Mouse (Mus musculus) heart, postnatal 14 days (tissue): ENCODE results near the gene Os9. TPM values are rescaled to one million over a fixed set of nuclear protein-coding genes. Genes with fewer than 3 reads are reported as not detected.
"Not testable (repeated sequence)": the region's sequence is repeated elsewhere in the genome, so short reads cannot be mapped to it uniquely, and the experiment has no call there.

Experiments
- DNase-seq, 2 experiments: peaks; one replicate each; pipeline ENCODE4 v3.0.0; 2021 to 2022
- intact Hi-C: fragments of 180-260 bp; cut with DNase I; formaldehyde crosslinking; loops from one replicate; pipeline ENCODE4 v1.15.1; 2025
- long read RNA-seq, 2 experiments: library from polyadenylated mRNA; stranded (forward); transcript quantifications; one replicate each; pipeline ENCODE4 v2.0.0; 2021
- total RNA-seq, 2 experiments: library from RNA; stranded (reverse); gene quantifications; 2 replicates each; pipeline ENCODE4 v1.2.3; 2021

Gene Os9
- total RNA-seq = 10 to 100 TPM; 29.3 to 34.8 TPM
- long read RNA-seq, experiment 1, transcript Os9-202 (15 exons, 2,627 nt) = minor isoform, 23 of 67 reads
- long read RNA-seq, experiment 1, transcript Os9-201 (14 exons, 2,458 nt) = major isoform, 26 of 67 reads
- long read RNA-seq, experiment 1, partial matches to known transcripts = 5 of 67 reads
- long read RNA-seq, experiment 1, other reads (novel, unspliced or antisense) = 13 of 67 reads
- long read RNA-seq, experiment 2, transcript Os9-201 (14 exons, 2,458 nt) = major isoform, 35 of 74 reads
- long read RNA-seq, experiment 2, transcript Os9-202 (15 exons, 2,627 nt) = minor isoform, 27 of 74 reads
- long read RNA-seq, experiment 2, partial matches to known transcripts = 5 of 74 reads
- long read RNA-seq, experiment 2, other reads (novel, unspliced or antisense) = 7 of 74 reads

GRCm38 (mm10) chr10:127121066-127121477 lies at the start of gene Os9:
Gene Os9 (minus strand): TSS chr10:127121131.
- intact Hi-C loops = loop anchor here (5.0 kb wide), 1 partner anchor 191 kb away; the partner anchor contains the start of gene Mars
- DNase-seq = peak; percentile 93 to 96

GRCm38 (mm10) chr10:127170002-127170401 lies 49.1 kb upstream of the Os9 start:
- DNase-seq = peak in 1 of 2 experiments; percentile 37
- intact Hi-C loops = no loop called here

GRCm38 (mm10) chr10:127167614-127168192 lies 46.8 kb upstream of the Os9 start:
- no peak for DNase-seq
- intact Hi-C loops = loop anchor here (5.0 kb wide), 1 partner anchor 40 kb away; no protein-coding TSS in a partner anchor

GRCm38 (mm10) chr10:127166771-127167613 lies 46.1 kb upstream of the Os9 start:
- intact Hi-C loops = loop anchor here (5.0 kb wide), 1 partner anchor 40 kb away; no protein-coding TSS in a partner anchor

GRCm38 (mm10) chr10:127166404-127166715 lies 45.4 kb upstream of the Os9 start:
- intact Hi-C loops = loop anchor here (5.0 kb wide), 1 partner anchor 39 kb away; no protein-coding TSS in a partner anchor
- DNase-seq = no peak

More at GRCm38 (mm10) chr10:127166771-127167613, 46.1 kb upstream of the Os9 start:
- no peak for DNase-seq

GRCm38 (mm10) chr10:127165654-127166403 lies 44.9 kb upstream of the Os9 start:
- peak; percentile 40 to 42 for DNase-seq
- intact Hi-C loops = loop anchor here (2.0 to 5.0 kb wide), 2 partner anchors 39 to 63 kb away; no protein-coding TSS in a partner anchor

GRCm38 (mm10) chr10:127165354-127165653 lies 44.4 kb upstream of the Os9 start:
- DNase-seq = no peak
- intact Hi-C loops = loop anchor here (2.0 to 5.0 kb wide), 2 partner anchors 38 to 63 kb away; no protein-coding TSS in a partner anchor

GRCm38 (mm10) chr10:127164631-127165353 lies 43.9 kb upstream of the Os9 start, which contains the start of gene B4galnt1:
Gene B4galnt1 (plus strand): TSS chr10:127165225.
- intact Hi-C loops = loop anchor here (2.0 to 5.0 kb wide), 2 partner anchors 37 to 64 kb away; no protein-coding TSS in a partner anchor
- DNase-seq = peak; percentile 83 to 84

- DNase-seq = no peak
- intact Hi-C loops = loop anchor here (2.0 kb wide), 1 partner anchor 65 kb away; no protein-coding TSS in a partner anchor
Measured at GRCm38 (mm10) chr10:127164190-127164589, 43.3 kb upstream of the Os9 start.

- intact Hi-C loops, DNase-seq: not testable (repeated sequence)
Measured at GRCm38 (mm10) chr10:127162771-127163261, 41.9 kb upstream of the Os9 start.

- no peak for DNase-seq
- intact Hi-C loops = no loop called here
Measured at GRCm38 (mm10) chr10:127160728-127161127, 39.8 kb upstream of the Os9 start.

- intact Hi-C loops = no loop called here
- DNase-seq = no peak
Measured at GRCm38 (mm10) chr10:127160081-127160480, 39.1 kb upstream of the Os9 start.

- intact Hi-C loops = no loop called here
- DNase-seq = no peak
Measured at GRCm38 (mm10) chr10:127158471-127158870, 37.5 kb upstream of the Os9 start.

- intact Hi-C loops = no loop called here
- DNase-seq = no peak
Measured at GRCm38 (mm10) chr10:127156511-127156910, 35.6 kb upstream of the Os9 start.

- no peak for DNase-seq
- intact Hi-C loops = no loop called here
Measured at GRCm38 (mm10) chr10:127156089-127156488, 35.2 kb upstream of the Os9 start.

GRCm38 (mm10) chr10:127154652-127155051 lies 33.7 kb upstream of the Os9 start:
- intact Hi-C loops = no loop called here

GRCm38 (mm10) chr10:127154241-127154640 lies 33.3 kb upstream of the Os9 start:
- DNase-seq = no peak

More at GRCm38 (mm10) chr10:127154652-127155051, 33.7 kb upstream of the Os9 start:
- DNase-seq = no peak

GRCm38 (mm10) chr10:127153323-127153722 lies 32.4 kb upstream of the Os9 start:
- DNase-seq = no peak

More at GRCm38 (mm10) chr10:127154241-127154640, 33.3 kb upstream of the Os9 start:
- intact Hi-C loops = no loop called here

GRCm38 (mm10) chr10:127152556-127152955 lies 31.6 kb upstream of the Os9 start:
- intact Hi-C loops, DNase-seq: not testable (repeated sequence)

More at GRCm38 (mm10) chr10:127153323-127153722, 32.4 kb upstream of the Os9 start:
- intact Hi-C loops = no loop called here
